Mouse (Mus musculus) frontal cortex, adult (tissue): ENCODE measurements at regions not wholly inside any gene's neighbourhood (a gene's known extent, or its start where the extent isn't known, plus 50 kb on each side); places are given as distances from the start of the nearest gene placed in this dataset.

Experiments used
- ATAC-seq: cut with Nextera tagmentation; 2 replicates; pipeline ENCODE4 v1.9.2; 2017; ENCODE audit warnings: mild to moderate bottlenecking, moderate library complexity, mixed read lengths; ENCODE audit not compliant: low TSS enrichment

DNA sequence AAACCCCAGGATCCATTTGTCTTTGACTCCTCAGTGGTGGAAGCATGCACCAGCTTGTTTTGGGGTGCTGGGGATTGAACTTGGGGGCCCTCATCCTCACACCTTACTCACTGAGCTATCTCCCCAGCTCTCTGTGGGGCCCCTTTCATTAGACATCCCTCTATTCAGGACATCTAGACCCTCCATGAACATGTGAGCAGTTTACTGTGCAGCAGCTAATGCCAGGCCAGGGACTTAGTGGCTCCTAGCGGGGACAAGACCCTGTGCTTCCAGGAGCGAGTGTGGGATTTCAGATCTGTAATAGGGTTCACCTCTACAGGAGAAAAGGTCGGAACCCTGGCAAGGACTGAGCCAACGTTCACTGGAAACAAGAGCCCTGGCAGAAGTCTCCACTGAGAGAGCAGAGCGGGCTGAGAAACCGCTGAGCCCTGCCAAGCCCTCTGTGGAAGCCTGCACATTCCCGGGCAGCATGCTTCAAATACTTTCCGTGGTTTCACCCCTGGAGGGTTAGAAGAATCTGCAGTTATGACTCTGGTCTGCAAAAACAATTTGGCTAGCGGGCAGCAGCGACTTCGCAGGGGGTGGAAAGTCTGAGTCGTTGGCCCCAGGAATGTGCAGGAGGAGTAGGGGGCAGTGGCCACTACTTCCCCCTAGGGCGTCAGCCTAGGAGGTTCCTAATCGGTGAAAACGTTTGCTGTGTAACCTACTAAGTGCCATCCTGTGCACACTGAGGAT, 125.6 kb downstream of the Smad6 start:
- no peak for ATAC-seq

DNA sequence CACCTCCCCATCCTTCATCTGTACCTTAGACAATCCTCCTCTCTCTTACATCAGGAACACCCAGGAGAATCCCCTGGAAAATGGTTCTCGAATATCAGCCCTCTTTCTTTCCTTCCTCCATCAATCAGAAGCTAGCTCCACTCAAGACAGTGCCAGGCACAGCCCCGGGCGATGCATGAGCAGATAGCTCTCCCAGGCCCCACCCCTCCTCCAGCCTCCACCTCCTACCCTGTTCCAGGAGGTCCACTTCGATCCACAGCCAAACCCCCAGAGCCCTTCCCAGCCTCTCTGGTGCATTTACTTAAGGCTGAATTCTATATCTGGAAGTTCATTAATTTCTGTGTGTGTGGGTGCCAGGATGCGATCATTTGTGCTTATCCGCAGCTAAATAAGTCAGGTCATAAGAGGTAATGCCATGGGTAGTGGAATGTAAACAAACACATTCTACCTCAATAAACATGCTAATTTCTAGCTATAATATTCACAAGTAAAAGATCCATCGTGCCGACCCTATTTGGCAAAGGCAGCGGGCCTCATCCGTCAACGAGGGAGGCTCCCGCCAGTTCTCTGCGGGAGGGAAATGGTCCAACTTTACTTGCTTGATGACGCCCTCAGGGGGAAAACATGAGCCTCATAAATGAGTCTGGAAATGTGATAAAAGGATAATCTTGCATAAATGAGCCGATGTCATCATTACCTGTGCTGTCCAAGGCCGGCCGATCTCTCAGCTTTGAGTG, 129.5 kb downstream of the Smad6 start:
- no peak for ATAC-seq

DNA sequence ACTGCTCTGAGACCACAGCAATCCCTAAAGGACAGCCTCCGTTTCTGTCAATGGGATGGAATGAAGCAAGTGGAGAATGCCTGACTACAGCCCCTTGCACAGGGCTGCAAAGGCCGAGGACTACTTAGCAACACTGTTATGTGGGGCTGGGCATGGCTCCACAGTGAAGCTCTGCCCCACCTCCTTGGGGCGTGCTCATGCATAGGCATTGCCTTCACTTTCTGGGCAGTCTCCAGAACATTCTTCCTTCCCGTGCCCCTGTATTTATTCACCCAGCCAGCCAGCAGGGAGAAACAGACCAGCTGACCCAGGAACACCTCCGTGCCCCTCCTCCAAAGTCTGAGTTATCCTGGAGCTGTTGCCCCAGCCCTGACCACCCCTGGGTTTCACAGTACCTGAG, 131.1 kb downstream of the Smad6 start:
- no peak for ATAC-seq

DNA sequence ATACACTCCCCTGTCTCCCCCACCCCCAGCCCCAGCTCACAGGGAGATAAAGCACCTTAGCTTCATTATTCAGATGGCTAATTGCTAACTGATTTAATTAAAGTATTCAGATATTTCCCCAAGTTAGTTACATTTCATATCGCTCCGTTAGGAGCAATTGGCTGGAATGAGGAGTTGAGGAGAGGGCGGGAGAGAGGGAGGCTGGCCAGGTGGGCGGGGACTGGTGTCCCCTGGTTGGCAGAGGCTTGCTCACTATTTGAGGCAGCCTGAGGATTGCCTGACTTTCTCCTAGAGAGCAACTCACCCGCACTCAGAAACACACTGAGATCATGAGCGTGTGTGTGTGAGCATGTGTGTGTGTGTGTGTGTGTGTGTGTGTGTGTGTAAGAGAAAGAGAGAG, 131.8 kb upstream of the Smad3 start:
- ATAC-seq, result no peak

DNA sequence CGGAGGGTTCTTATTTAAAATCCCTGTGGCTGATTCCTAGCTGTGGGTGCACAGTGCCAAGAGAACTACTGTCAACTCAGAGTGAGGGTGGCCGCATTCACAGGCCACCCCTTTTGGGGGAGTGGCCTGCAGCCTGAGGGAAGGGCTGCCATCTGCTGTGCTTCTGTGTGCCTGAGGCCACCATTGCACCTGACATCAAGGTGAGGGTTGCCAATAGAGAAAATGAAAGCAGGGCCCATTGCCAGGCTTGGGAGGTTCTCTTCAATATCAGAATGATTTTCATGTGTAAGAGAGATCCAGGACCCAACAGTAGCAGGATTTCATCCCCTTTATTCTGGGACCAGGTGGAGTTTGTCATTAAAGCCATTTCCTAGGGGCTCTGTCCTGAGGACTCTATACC, 127.2 kb upstream of the Smad3 start:
- no peak for ATAC-seq

DNA sequence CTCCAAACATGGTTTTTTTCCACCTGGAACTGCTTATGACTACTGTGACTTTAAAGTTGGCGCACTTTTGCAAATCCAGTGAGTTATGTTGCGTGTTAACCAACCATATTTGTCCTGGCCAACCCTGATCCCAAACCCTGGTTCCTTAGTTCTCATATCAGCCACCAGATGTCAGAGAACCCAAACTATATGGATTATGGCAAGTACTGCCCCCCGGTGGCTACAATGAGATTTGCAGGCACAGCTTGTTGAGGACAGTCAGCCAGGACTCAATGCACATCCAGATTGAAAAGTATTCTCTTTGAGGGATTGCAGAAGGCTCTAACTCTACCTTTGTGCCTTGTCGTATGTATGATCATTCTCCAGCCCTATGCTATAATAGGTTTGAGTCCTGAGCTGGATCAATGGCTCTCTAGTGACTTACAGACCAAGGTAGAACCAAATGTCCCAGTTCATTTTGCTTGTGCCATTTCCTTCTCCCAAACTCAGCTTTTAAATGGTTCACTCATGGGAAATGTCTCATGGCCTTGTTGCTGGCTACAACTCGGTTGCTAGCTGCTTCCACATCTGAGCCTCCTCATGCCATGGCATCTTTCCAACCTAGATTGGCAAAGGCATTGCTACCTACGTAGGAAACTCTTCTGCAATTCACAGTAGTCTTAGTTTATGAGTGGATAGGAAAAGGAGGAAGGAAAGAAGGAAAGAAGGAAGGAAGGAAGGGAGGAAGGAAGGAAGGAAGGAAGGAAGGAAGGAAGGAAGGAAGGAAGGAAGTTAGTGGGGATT, 126.1 kb upstream of the Smad3 start:
- ATAC-seq, result no peak

DNA sequence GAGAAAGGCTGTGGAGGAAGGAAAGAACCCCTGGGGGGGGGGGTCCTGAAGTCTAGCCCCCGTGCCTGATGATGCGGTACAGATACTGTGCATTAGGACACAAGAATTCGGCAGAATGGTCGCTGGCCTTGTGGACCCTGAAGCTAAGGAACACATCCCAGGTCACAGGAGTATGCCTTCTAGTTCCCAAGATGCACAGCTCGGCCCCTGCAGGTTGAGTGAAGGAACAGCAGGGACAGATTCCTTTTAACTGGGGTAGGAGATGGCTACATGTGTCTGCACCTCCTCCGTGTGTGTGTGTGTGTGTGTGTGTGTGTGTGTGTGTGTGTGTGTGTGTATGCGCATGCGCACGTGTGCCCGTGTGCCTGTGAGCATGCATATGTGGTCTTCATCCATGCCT, 123.9 kb upstream of the Smad3 start:
- ATAC-seq, result no peak

DNA sequence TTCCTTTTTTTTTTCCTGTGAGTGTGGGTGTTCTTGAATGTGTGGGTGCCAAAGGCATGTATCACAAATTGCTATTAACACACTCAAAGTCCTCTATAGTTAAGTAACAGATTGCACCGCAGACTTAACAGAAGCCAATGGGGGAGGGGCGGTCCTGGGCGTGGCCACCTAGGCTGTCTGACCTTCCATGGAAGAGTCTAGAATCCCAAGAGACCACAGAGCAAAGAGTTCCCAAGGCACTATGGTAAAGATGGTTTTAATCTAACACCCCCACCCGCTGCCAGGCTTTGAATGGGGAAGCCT, 123.4 kb upstream of the Smad3 start:
- no peak for ATAC-seq

DNA sequence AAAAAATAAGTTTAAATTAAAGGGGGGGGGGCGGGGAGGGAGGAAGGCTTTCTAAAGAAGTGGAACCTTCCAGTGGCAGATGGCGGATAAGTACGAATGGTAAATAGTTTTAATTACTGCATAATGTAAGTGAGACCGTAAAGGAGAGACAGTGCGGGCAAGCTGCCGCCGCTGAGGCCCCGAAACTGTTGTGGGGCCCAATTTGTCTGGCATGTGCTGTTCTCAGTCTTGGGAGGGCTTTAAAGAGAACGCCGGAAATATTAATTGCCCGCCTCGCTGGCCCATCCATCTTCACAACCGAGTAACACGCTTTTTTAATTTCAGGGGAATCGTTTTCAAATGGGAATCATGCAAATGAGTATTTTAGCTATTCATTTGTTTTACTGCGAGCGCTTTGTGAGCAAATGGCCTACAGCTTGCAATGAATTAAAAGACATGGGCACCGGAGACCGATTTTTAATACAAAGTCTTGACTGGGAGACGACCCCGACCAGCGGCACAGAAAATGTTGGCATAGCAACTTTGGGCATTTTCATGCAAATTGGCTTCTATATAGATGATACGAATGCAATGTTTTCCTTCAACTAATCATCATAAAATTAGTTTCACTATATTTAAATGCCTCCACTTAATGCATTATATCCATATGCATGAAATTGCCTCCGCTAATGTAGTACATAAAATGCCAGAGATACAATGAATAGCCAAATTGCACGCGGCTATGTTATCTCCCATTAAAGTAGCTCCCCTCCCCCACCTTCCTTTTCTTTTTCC, 122.9 kb upstream of the Smad3 start:
- no peak for ATAC-seq

DNA sequence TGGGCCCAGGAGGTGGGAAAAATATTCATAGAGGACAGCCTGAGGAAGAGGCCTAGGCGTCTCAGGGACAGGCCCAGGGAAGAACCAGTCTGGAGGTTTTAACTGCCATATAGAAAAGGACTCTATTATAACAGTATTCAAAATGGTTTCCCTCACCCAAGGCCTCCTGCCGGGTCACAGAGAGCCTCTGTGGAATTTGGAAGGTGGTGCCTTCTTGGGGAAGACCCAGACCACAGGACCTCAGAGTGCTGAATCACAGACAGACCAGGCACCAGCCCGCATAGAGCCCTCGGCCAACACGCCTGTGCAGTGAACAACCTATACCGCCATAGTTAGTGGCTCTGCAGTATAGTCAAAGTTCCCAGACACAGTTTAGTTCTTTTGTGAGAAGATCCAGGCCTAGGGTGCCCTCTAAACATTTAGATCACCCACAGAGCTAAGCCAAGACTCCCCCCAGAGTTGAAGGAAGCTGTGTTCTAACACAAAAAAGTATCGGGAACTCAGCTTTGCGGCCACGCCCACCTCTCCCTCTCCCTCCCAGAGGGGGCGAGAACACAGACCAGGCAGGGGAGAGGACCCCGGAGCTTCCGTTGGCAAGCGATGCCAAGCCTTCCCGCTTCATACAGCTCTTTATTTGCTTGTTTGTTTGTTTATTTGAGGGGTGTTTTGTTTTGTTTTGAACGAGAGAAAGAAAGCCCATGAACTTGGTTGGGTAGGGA, 122.1 kb upstream of the Smad3 start:
- no peak for ATAC-seq

DNA sequence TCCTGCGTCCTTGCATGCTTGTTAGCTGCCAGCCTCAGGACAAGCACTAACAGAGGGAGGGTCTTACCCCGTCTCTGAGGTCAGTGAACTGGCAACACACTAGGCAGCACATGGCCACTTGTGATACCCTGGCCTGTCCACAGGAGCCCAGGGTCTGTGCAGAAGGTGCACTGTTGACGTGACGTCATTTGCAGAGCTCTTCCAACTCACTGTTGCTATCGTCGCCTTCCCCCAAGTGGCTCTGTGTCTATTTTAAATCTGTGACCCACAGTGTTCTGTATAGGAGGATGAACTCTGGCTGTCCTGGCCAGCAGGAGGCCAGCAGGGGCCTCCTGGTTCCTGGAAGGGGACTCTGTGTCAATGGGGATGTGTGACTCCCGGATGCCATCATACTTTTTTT, 120.1 kb upstream of the Smad3 start:
- no peak for ATAC-seq

DNA sequence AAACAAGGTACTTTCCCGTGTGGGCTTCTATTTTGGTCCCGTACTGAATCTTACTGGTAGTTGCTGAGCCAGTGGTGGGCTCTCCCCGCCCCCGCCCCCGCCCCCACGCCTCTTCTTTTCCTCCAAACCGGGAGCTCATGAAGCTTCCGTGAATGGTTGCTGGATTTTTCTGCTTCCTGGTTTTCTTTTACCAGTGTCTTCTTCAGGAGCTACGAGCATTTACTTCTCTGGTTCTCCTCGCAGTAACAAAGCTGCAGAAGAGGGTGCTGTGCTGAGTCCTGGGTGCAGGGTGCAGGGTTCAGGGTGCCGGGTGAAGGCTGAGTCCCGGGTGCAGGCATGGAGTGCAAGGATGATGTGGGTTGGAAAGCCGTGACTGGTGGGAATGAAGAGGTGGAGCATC, 119.1 kb upstream of the Smad3 start:
- ATAC-seq, result no peak

DNA sequence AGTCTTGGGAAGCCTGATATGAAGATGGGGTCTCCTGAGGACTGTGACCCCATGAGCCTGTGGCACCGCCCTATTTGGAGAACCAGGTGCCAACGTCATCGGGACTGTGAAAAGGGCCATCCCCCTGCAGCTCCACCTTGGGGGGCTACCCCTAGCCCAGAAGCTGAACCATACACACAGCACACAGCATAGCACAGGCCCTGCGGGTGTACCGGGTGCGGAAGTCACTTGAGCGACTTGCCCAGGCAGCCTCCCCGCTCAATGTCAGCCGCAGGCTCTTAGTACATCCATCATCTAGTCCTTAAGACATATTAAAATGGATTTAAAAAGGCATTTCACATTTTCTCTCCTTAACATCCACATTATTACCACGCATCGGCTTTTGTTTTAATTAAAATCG, 118.2 kb upstream of the Smad3 start:
- no peak for ATAC-seq

DNA sequence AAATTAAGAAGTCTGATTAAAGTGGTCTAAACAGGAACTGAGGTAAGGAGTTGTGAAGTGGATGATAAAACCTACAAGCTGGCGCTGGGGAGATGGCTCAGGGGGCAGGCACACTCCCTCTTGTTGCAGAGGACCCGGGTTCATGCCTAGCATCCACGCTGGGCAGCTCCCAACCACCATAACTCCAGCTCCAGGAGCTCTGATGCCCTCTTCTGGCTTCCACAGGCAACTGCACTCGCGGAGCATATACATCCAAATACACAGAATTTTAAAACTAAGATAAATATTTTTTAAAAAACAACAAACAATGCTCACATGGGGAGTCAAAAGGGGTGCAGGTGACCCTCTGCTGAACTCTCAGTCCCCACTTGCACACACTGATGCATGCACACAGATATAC, 117.4 kb upstream of the Smad3 start:
- no peak for ATAC-seq

DNA sequence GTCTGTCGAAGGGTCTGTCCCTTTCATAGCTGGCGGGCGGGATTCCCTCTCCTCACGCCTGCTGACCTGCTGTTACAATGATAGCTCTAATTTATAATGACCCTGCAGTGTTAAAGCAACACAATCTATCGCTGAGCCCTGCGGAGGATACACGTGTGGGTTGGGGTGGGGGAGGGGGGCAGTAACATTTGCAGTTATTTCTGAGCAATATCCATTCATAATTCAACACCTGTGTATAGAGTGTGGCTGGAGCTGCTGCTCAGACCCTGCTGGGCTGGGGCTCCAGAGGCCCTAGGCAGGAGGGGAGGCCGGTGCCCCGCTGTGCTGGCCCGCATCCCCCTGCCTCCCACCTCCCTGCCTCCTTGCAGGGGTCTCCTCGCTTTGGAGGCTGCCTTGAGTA, 106.6 kb upstream of the Smad3 start:
- no peak for ATAC-seq

DNA sequence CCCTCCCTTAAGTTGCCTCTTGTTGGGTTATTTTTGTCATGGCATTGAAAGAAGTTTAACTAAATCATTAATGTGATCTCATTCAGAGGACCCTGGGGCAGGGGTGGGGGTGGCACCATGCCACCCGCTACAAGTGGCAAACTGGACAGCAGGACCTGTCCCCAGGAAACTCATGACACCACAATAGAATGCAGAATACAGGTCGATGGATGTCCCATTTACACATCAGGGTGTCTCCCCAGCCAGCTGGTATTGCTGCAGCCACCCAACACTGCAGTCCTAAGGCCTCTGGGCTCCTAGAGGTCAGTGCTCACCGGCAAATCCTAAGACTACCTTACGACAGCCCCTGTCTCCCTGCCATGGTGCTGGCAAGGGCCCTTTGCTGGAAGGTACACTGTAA, 105.5 kb upstream of the Smad3 start:
- ATAC-seq, result no peak

DNA sequence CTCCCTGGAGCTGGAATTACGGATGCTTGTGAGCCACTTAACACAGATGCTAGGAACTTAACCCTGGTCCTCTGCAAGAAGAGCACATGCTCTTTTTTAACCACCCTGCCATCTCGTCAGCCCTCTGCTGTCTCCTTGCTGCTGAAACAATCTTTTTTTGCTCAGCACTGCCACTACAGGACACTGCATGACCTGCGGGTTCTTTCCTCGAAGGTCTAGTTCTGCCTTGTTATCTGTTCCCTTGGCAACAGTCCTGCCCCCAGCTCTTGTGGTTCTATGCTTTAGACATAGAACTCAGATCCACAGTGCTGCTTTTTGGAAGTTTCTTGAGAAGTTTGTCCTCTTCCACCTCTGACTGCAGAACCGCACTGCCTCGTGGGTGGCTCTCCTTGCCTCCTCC, 104.6 kb upstream of the Smad3 start:
- ATAC-seq, result peak; percentile 57; the same call in 1 of the 2 replicates

DNA sequence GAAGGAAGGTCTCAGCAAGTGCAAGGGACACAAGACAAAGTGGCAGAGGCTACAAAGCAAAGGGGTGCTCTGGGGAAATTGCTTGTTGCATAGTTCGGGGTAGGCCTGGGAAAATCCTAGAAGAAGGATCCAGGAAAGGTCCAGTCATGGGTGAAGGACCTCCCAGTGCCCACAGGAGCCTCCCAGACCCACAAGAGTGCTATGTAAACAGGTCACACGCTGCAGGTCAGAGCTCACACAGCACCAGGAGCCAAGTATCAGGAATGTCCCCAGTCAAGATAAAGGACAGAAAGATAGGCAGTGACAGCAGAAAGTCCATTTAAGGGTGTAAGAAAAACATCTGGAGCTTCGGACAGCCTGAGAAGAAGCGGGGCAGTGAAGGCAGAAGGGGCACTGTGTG, 103.6 kb upstream of the Smad3 start:
- ATAC-seq, result no peak

DNA sequence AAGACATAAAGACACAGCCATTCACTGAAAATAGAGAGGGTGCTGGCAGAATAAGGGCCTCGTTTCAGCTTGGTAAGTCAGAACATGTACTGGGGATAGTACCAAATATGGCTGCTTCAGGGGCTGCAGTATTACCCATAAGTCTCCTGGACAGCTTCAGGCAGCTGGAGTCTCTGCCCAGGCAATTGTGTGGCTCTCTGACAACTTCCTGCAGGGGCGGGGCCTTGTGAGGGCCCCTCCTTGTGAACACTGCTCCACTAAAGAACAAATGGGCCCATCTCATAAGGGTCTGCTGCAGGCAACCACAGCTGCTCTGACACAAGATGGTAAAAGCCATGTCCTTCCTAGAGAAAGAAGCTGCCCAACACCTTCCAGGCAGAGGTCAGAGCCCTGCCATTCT, 102.4 kb upstream of the Smad3 start:
- no peak for ATAC-seq

DNA sequence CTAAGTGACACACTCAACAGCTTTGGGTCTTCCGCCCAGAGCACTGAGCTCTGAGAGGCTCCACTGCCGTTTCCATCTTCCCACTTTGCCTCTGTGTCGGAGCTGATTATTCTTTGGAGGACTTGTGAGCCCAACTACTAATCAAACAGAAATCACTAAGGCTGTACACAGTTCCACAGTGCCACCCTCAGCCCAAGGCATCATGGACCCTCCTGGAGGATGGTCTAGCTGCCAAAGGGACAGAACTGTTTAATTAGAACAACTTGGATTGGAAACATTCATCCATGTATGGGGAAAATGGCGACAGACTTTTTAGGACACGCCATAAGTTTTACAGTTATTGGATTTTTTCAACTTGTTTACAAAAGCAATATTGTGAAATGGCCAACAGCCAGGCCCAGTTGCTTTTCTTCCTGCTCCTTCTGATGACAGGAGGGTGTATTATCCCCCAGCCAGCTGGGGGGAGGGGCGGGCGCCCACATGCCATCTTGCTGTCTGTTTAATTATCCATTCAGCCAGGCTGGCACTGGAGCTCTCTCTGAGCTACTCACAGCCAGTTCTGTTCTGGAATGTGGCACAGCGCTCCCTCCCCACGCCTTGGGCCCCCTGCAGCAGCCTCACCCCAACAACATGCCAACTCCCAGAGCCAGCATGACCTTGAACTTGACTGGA, 98.4 kb upstream of the Smad3 start:
- ATAC-seq, result peak; percentile 57; the same call in 1 of the 2 replicates

DNA sequence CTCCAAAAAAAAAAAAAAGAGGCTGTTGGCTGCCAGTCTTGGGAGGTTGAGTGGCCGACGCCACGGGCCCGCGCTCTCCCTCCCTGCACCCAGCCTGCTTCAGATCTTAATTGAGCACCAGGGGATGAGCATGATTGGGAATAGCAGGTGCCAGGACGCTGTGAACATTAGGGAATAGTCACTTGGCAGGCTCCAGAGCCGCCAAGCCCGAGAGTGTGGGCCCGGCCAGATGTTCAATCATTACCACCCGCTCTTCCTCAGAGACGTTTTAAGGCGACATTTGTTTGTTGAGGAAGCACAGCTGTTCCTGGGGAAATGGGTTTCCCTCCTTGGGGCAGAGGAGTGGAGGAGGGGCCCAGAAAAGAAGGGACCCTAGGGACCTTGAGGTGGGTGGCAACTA, 94.0 kb upstream of the Smad3 start:
- peak; percentile 52; the same call in 1 of the 2 replicates for ATAC-seq
